Mouse (Mus musculus) MEL (cell line): Measurements from ENCODE around the gene Tent2. TPM values are rescaled to one million over a fixed set of nuclear protein-coding genes. Genes with fewer than 3 reads are reported as not detected.

Source experiments
- DNase-seq: peaks from one replicate; pipeline ENCODE4 v3.0.0; 2011; ENCODE audit warnings: low read depth, low spot score
- H3K27ac ChIP-seq: 2 replicates; pipeline ENCODE4 v1.5.1; 2012; ENCODE audit warnings: low read depth, mild to moderate bottlenecking, control low read depth, low read length, moderate library complexity; ENCODE audit not compliant: control insufficient read depth
- H3K27me3 ChIP-seq, 2 experiments: fragments of 150-350 bp in 1 of 2; sonication (generic) in 1 of 2; 2 replicates each; pipeline ENCODE4 v1.6.1; 2012; ENCODE audit warnings: low read length in 2 of 2, mild to moderate bottlenecking in 2 of 2, improper control_type of control experiment in 1 of 2, moderate library complexity in 1 of 2; ENCODE audit not compliant: insufficient read depth in 2 of 2, control insufficient read depth in 1 of 2
- H3K36me3 ChIP-seq, 2 experiments: 2 replicates each; pipeline ENCODE4 v1.6.1; 2012 to 2014; ENCODE audit warnings: low read length in 2 of 2, improper control_type of control experiment in 1 of 2, inconsistent platforms in 1 of 2, mild to moderate bottlenecking in 1 of 2; ENCODE audit not compliant: insufficient read depth in 2 of 2, control insufficient read depth in 1 of 2
- H3K4me1 ChIP-seq, 2 experiments: fragments of 150-350 bp in 1 of 2; sonication (generic) in 1 of 2; 2 replicates each; pipeline ENCODE4 v1.6.1; 2012; ENCODE audit warnings: low read length in 2 of 2, improper control_type of control experiment in 1 of 2, mild to moderate bottlenecking in 1 of 2; ENCODE audit not compliant: insufficient read depth in 2 of 2, control insufficient read depth in 1 of 2
- H3K4me3 ChIP-seq, 2 experiments: fragments of 150-350 bp in 1 of 2; sonication (generic) in 1 of 2; 2 replicates each; pipeline ENCODE4 v1.5.1; 2012; ENCODE audit warnings: low read depth in 2 of 2, low read length in 2 of 2, mild to moderate bottlenecking in 2 of 2, moderate library complexity in 2 of 2, control low read depth in 1 of 2, improper control_type of control experiment in 1 of 2; ENCODE audit not compliant: control insufficient read depth in 1 of 2, insufficient read depth in 1 of 2
- H3K79me2 ChIP-seq: 2 replicates; pipeline ENCODE4 v1.6.1; 2012; ENCODE audit warnings: mild to moderate bottlenecking, low read length, moderate library complexity; ENCODE audit not compliant: control insufficient read depth, poor library complexity, insufficient read depth
- H3K9ac ChIP-seq: 2 replicates; pipeline ENCODE4 v1.6.1; 2012; ENCODE audit warnings: low read depth, mild to moderate bottlenecking, control low read depth, low read length, moderate library complexity; ENCODE audit not compliant: control insufficient read depth, poor library complexity, severe bottlenecking
- H3K9me3 ChIP-seq: fragments of 150-350 bp; sonication (generic); replicated peaks from 2 replicates; pipeline ENCODE4 v1.6.1; 2012; ENCODE audit warnings: mild to moderate bottlenecking, low read length, improper control_type of control experiment, moderate library complexity; ENCODE audit not compliant: insufficient read depth
- BHLHE40 ChIP-seq: IDR thresholded peaks from 2 replicates; pipeline ENCODE4 v1.6.1; 2012; ENCODE audit warnings: low read depth, mild to moderate bottlenecking, inconsistent platforms, low read length, improper control_type of control experiment, borderline replicate concordance
- CHD1 ChIP-seq: IDR thresholded peaks from 2 replicates; pipeline ENCODE4 v1.6.1; 2012; ENCODE audit warnings: low read depth, mild to moderate bottlenecking, inconsistent platforms, low read length, improper control_type of control experiment
- CHD2 ChIP-seq: IDR thresholded peaks from 2 replicates; pipeline ENCODE4 v1.6.1; 2011; ENCODE audit warnings: low read length, improper control_type of control experiment
- CTCF ChIP-seq, 3 experiments: IDR thresholded peaks in 2 of 3; conservative IDR thresholded peaks in 1 of 3; 2 replicates each; pipeline ENCODE4 v1.5.1; 2011 to 2012; ENCODE audit warnings: low read length in 3 of 3, low read depth in 2 of 3, mild to moderate bottlenecking in 2 of 3, improper control_type of control experiment in 1 of 3, inconsistent platforms in 1 of 3, mixed read lengths in 1 of 3, moderate library complexity in 1 of 3; ENCODE audit not compliant: control insufficient read depth in 1 of 3, insufficient read depth in 1 of 3, poor library complexity in 1 of 3, severe bottlenecking in 1 of 3
- ELF1 ChIP-seq: IDR thresholded peaks from 2 replicates; pipeline ENCODE4 v1.6.1; 2014; ENCODE audit warnings: low read depth, mild to moderate bottlenecking, inconsistent platforms, low read length, improper control_type of control experiment, moderate library complexity
- EP300 ChIP-seq, 2 experiments: IDR thresholded peaks; 2 replicates each; pipeline ENCODE4 v1.6.1; 2011; ENCODE audit warnings: improper control_type of control experiment in 2 of 2, low read length in 2 of 2, low read depth in 1 of 2, mild to moderate bottlenecking in 1 of 2
- GATA1 ChIP-seq: IDR thresholded peaks from 2 replicates; pipeline ENCODE4 v1.6.1; 2011; ENCODE audit warnings: low read depth, low read length, improper control_type of control experiment
- KAT2A ChIP-seq: conservative IDR thresholded peaks from 2 replicates; pipeline ENCODE4 v1.6.1; 2012; ENCODE audit warnings: low read depth, low read length, improper control_type of control experiment, inconsistent platforms
- MAFK ChIP-seq: IDR thresholded peaks from 2 replicates; pipeline ENCODE4 v1.6.1; 2011; ENCODE audit warnings: low read depth, mild to moderate bottlenecking, low read length, improper control_type of control experiment, borderline replicate concordance
- MAZ ChIP-seq: IDR thresholded peaks from 2 replicates; pipeline ENCODE4 v1.6.1; 2012; ENCODE audit warnings: low read depth, mild to moderate bottlenecking, inconsistent platforms, low read length, improper control_type of control experiment
- MEF2A ChIP-seq: IDR thresholded peaks from 2 replicates; pipeline ENCODE4 v1.6.1; 2014; ENCODE audit warnings: low read depth, mild to moderate bottlenecking, inconsistent platforms, low read length, improper control_type of control experiment; ENCODE audit not compliant: poor library complexity, insufficient replicate concordance, severe bottlenecking; ENCODE audit errors: extremely low read depth
- NELFE ChIP-seq: IDR thresholded peaks from 2 replicates; pipeline ENCODE4 v1.6.1; 2011; ENCODE audit warnings: low read depth, low read length, improper control_type of control experiment
- POLR2A ChIP-seq, 2 experiments: IDR thresholded peaks; 2 replicates each; pipeline ENCODE4 v1.6.1; 2011 to 2012; ENCODE audit warnings: low read length in 2 of 2, mild to moderate bottlenecking in 2 of 2, control low read depth in 1 of 2, improper control_type of control experiment in 1 of 2, low read depth in 1 of 2, moderate library complexity in 1 of 2; ENCODE audit not compliant: control insufficient read depth in 1 of 2, insufficient read depth in 1 of 2, poor library complexity in 1 of 2
- POLR2AphosphoS2 ChIP-seq: IDR thresholded peaks from 2 replicates; pipeline ENCODE4 v1.6.1; 2011; ENCODE audit warnings: low read length, improper control_type of control experiment
- POLR2AphosphoS5 ChIP-seq: IDR thresholded peaks from 2 replicates; pipeline ENCODE4 v1.6.1; 2012; ENCODE audit warnings: low read depth, borderline replicate concordance, mild to moderate bottlenecking, inconsistent platforms, low read length, moderate library complexity, mixed read lengths
- RAD21 ChIP-seq: IDR thresholded peaks from 2 replicates; pipeline ENCODE4 v1.6.1; 2011; ENCODE audit warnings: mild to moderate bottlenecking, low read depth, low read length, improper control_type of control experiment
- SMC3 ChIP-seq: IDR thresholded peaks from 2 replicates; pipeline ENCODE4 v1.6.1; 2011; ENCODE audit warnings: low read depth, low read length, improper control_type of control experiment
- TAL1 ChIP-seq: IDR thresholded peaks from 2 replicates; pipeline ENCODE4 v1.6.1; 2012; ENCODE audit warnings: mild to moderate bottlenecking, inconsistent platforms, low read length, moderate library complexity, mixed read lengths
- TBP ChIP-seq: IDR thresholded peaks from 2 replicates; pipeline ENCODE4 v1.8.0; 2011; ENCODE audit warnings: low read depth, low read length, improper control_type of control experiment
- UBTF ChIP-seq: IDR thresholded peaks from 2 replicates; pipeline ENCODE4 v1.6.1; 2012; ENCODE audit warnings: low read depth, mild to moderate bottlenecking, inconsistent platforms, low read length, improper control_type of control experiment, moderate library complexity, borderline replicate concordance; ENCODE audit not compliant: insufficient read depth
- USF1 ChIP-seq: IDR thresholded peaks from 2 replicates; pipeline ENCODE4 v1.6.1; 2014; ENCODE audit warnings: low read depth, mild to moderate bottlenecking, inconsistent platforms, low read length, improper control_type of control experiment, moderate library complexity
- ZKSCAN1 ChIP-seq: IDR thresholded peaks from 2 replicates; pipeline ENCODE4 v1.6.1; 2012; ENCODE audit warnings: low read depth, mild to moderate bottlenecking, inconsistent platforms, low read length, improper control_type of control experiment, moderate library complexity
- ZNF384 ChIP-seq: IDR thresholded peaks from 2 replicates; pipeline ENCODE4 v1.6.1; 2012; ENCODE audit warnings: low read depth, mild to moderate bottlenecking, inconsistent platforms, low read length, improper control_type of control experiment
- polyA plus RNA-seq, 2 experiments: library from polyadenylated mRNA; stranded (reverse) in 1 of 2; unstranded in 1 of 2; fragments of >175 nt in 1 of 2; fragments of >200 nt in 1 of 2; gene quantifications; 2 replicates each; pipeline versions ENCODE4 v1.2.1 to v1.2.4; 2012; ENCODE audit warnings: low replicate concordance in 2 of 2, low read depth in 1 of 2; ENCODE audit not compliant: insufficient read length in 2 of 2, insufficient read depth in 1 of 2, missing spikeins in 1 of 2
- total RNA-seq: library from RNA; depleted of rRNA; stranded (reverse); fragments of 300-350 nt; gene quantifications from 2 replicates; pipeline ENCODE4 v1.2.3, GENCODE M21; 2012

Tent2 gene
- total and polyA plus RNA-seq, 3 experiments, result 13.0 to 39.2 TPM; not detected in 1

DNA sequence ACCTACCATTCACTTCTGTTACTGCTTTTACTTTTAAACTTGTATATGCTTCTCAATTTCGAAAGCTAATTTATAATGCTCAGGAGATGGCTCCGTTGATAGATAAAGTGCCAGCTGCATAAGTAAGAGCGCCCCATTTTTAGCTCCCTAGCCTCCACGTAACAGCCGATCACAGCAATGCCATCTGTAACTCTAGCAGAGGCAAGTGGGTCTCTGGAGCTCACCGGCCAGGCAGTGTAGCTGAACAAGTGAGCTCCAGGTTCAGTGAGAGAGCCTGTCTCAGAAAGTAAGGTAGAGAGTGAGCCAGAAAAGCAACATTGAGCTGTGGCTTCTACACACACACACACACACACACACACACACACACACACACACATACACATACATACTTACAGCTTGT is 51.0 kb downstream of the Tent2 start:
- DNase-seq, result no peak
- H3K9me3 ChIP-seq, result no peaks in the 10 kb centered on the region
- H3K79me2 ChIP-seq, result no peaks in the 10 kb centered on the region
- H3K4me1 ChIP-seq, result no peaks in the 10 kb centered on the region
- H3K9ac ChIP-seq, result no peak overlapping the region
- no peaks in the 10 kb centered on the region; a peak in 1 of 4 replicates for H3K36me3 ChIP-seq
- H3K27ac ChIP-seq, result no peak overlapping the region
- peaks cover 0 to 1% of the 10 kb centered on the region in 2 experiments; a peak in 3 of 4 replicates for H3K27me3 ChIP-seq
- no peak overlapping the region for H3K4me3 ChIP-seq
- no peak for TF ChIP-seq EP300 (IDR thresholded peaks at IDR 0.05; ENCODE audit: low read depth in 1 of 2, low read length in 2 of 2)
- TF ChIP-seq KAT2A, result no peak
- TF ChIP-seq ZNF384, result no peak
- TF ChIP-seq POLR2AphosphoS5, result no peak
- no peak for TF ChIP-seq BHLHE40
- no peak for TF ChIP-seq RAD21
- TF ChIP-seq ELF1, result no peak
- TF ChIP-seq UBTF, result no peak
- TF ChIP-seq POLR2A (IDR thresholded peaks at IDR 0.05; ENCODE audit: control insufficient read depth in 1 of 2, insufficient read depth in 1 of 2, low read depth in 1 of 2, low read length in 2 of 2, poor library complexity in 1 of 2), result no peak
- no peak for TF ChIP-seq ZKSCAN1
- TF ChIP-seq GATA1, result no peak
- no peak for TF ChIP-seq TAL1
- TF ChIP-seq POLR2AphosphoS2, result no peak
- no peak for TF ChIP-seq CHD2

GRCm38 (mm10) chr13:93138059-93138458 is 54.1 kb downstream of the Tent2 start:
- Histone ChIP-seq H3K27me3 (peaks cover 0 to 1% of the 10 kb centered on the region in 2 experiments; a peak in 3 of 4 replicates), H3K9ac (no peak overlapping the region)
- TF ChIP-seq RAD21, result no peak
- TF ChIP-seq, all 39 proteins: peak for 0
- Histone ChIP-seq H3K4me1 (no peaks in the 10 kb centered on the region), H3K9me3 (no peaks in the 10 kb centered on the region), H3K79me2 (no peaks in the 10 kb centered on the region), H3K36me3 (no peaks in the 10 kb centered on the region), H3K4me3 (no peak overlapping the region), H3K27ac (no peak overlapping the region)
- no peak for DNase-seq

GRCm38 (mm10) chr13:93137098-93137497 is 55.1 kb downstream of the Tent2 start:
- no peaks in the 10 kb centered on the region for H3K36me3 ChIP-seq
- H3K79me2 ChIP-seq, result no peaks in the 10 kb centered on the region
- H3K9me3 ChIP-seq, result no peaks in the 10 kb centered on the region
- TF ChIP-seq CHD1 (no peak), SMC3 (no peak), USF1 (no peak), TAL1 (no peak), MAFK (no peak), NELFE (no peak), GATA1 (no peak), ELF1 (no peak), CHD2 (no peak), CTCF (IDR thresholded peaks at IDR 0.05 in 2 of 3, conservative IDR thresholded peaks at IDR 0.05 in 1 of 3; ENCODE audit: control insufficient read depth in 1 of 3, insufficient read depth in 1 of 3, low read depth in 2 of 3, low read length in 3 of 3, poor library complexity in 1 of 3, severe bottlenecking in 1 of 3) (no peak), TBP (no peak), POLR2AphosphoS5 (no peak), POLR2AphosphoS2 (no peak), MAZ (no peak), MEF2A (no peak)
- TF ChIP-seq, all 39 proteins: peak for 0
- Histone ChIP-seq H3K4me3 (no peak overlapping the region), H3K9ac (no peak overlapping the region), H3K27ac (no peak overlapping the region), H3K27me3 (peaks cover 0 to 1% of the 10 kb centered on the region in 2 experiments; a peak in 3 of 4 replicates), H3K4me1 (no peaks in the 10 kb centered on the region)
- no peak for DNase-seq
